Mouse (Mus musculus) liver, embryonic 18 days (tissue): ENCODE measurements around the gene Map1lc3b. TPM values are rescaled to one million over a fixed set of nuclear protein-coding genes. Genes with fewer than 3 reads are reported as not detected.

ENCODE experiments used
- polyA plus RNA-seq: library from polyadenylated mRNA; depleted of rRNA; stranded (reverse); fragments of >200 nt; gene quantifications from 2 replicates; pipeline ENCODE4 v1.2.3, GENCODE M21; 2012; rRNA removed

Gene Map1lc3b
- polyA plus RNA-seq: 35.3 and 35.7 TPM in 2 replicates

GRCm38 (mm10) chr8:121590203-121591177 lies at the start of gene Map1lc3b:
TSS of gene Map1lc3b (plus strand) at chr8:121590361.

GRCm38 (mm10) chr8:121544276-121544785 lies 45.8 kb upstream of the Map1lc3b start, which contains the start of gene 1700018B08Rik:
TSS of gene 1700018B08Rik (minus strand) at chr8:121544320.

DNA sequence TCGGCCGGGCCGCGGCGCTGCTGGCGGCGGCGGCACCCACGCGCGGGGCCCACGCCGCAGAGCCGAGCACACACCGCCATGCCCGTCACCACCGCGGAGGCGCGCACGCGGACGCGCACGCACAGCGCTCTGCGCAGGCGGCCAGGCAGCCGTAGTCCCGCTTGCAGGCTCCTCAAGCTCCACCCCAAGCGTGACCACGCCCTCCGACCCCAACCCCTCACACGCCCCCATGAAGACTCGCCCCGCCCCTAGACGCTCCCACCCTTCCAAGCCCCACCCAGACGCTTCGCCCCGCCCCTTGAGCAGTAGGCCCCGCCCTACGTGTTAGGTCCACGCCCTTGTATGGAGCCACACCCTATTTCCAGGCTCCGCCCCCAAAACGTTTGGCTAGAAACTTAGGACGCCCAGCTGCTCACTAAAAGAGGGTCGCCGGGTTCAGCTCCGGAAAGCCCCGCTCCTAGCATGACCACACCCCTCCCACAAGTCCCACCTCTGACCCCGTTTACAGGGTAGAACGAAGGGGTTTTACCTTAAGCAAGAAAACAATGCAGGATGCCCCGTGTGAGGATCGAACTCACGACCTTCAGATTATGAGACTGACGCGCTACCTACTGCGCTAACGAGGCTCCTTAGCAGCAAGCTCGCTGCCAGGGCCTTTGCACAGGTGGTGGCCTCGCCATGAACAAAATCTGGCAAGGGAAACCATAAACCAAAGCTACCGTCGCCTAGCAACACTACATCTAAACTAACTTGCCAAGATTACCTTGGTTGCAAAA lies 11.3 kb upstream of the Map1lc3b start, which contains the start of gene Fbxo31:
Gene Fbxo31, minus strand, starts transcription at position 131 of the 776 bp plus-strand sequence.

Other genes with a start within 250 kb of the Map1lc3b start
- not detected in 2 replicates for gene 1700018B08Rik, start 46.0 kb upstream of the Map1lc3b start, polyA plus RNA-seq
- gene Fbxo31, start 11.6 kb upstream of the Map1lc3b start, polyA plus RNA-seq: 7.6 and 10.4 TPM in 2 replicates
- 2.8 and 3.4 TPM in 2 replicates for gene Zcchc14, start 62.5 kb downstream of the Map1lc3b start, polyA plus RNA-seq
- not detected in 2 replicates for gene Jph3, start 139.3 kb downstream of the Map1lc3b start, polyA plus RNA-seq
- gene Klhdc4, start 239.2 kb downstream of the Map1lc3b start, polyA plus RNA-seq: 11.1 and 11.7 TPM in 2 replicates